In the genomic region with DNA sequence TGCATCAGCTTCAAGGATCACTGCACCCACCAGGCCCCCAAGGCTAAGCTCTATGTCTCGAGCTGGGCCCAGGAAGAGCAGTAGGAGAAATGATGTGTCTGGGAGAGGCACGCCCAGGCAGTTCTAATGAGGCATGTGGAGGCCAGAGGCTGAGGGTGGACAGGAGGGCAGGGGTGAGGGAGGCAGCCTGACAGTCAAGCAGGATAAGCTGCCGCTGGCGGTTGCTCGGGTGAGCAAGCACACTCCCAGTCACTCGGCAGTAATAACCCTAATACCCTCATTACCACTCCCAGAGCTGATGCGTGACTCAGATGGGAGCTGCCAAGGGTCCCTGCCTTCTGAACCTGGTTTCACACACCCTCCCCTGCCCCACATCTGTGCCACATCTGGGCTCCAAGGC, we compare ENCODE assay signal across 13 mouse cellular contexts. TPM values are rescaled to one million over a fixed set of nuclear protein-coding genes. Genes with fewer than 3 reads are reported as not detected.
DNase-seq lines count a peak whose midpoint lies in the region; ATAC-seq lines count a peak whose summit lies in the region.
"Had no signal": no experiment of that assay in that cellular context is flagged by ENCODE, and none has a peak within 500 bp of the region (broad histone marks: within the 10 kb centered on the region; RNA-seq: fewer than 3 reads in every experiment).

No protein-coding gene starts in this region.

- no peaks in the 10 kb centered on the region for H3K9me3 ChIP-seq in forebrain, embryonic 13.5 days (replicated peaks)
- H3K9me3 ChIP-seq in forebrain, embryonic 16.5 days (ENCODE audit: control insufficient read depth, low read length) = no peaks in the 10 kb centered on the region
- no peaks in the 10 kb centered on the region for H3K9me3 ChIP-seq in midbrain, embryonic 11.5 days (ENCODE audit: control insufficient read depth, low read length)
- no peaks in the 10 kb centered on the region for H3K9me3 ChIP-seq in midbrain, embryonic 14.5 days (ENCODE audit: control insufficient read depth, low read length)
- no peaks in the 10 kb centered on the region for H3K9me3 ChIP-seq in limb, embryonic 10.5 days (replicated peaks)
- H3K9me3 ChIP-seq in stomach, embryonic 16.5 days (replicated peaks; ENCODE audit: control insufficient read depth, low read length) = no peaks in the 10 kb centered on the region
- H3K9me3 ChIP-seq: G1E; heart, embryonic 10.5 days had no signal

- WGBS in forebrain, embryonic 13.5 days = 20% methylated on average over 7 of the region's 7 CpGs
- WGBS in forebrain, embryonic 16.5 days = 22% methylated on average over 7 of the region's 7 CpGs
- 12% methylated on average over 7 of the region's 7 CpGs for WGBS in midbrain, embryonic 11.5 days
- 6% methylated on average over 7 of the region's 7 CpGs for WGBS in midbrain, embryonic 14.5 days
- 13% methylated on average over 7 of the region's 7 CpGs for WGBS in limb, embryonic 10.5 days
- 20% methylated on average over 7 of the region's 7 CpGs for WGBS in stomach, embryonic 16.5 days

- 0 out of 2 replicates have a peak, but pooled peaks have one; percentile 13 for ATAC-seq in forebrain, embryonic 13.5 days
- ATAC-seq in forebrain, embryonic 16.5 days = no peak
- ATAC-seq in midbrain, embryonic 11.5 days (ENCODE audit: low FRiP score) = peak; percentile 58; the same call in 1 of the 2 replicates
- ATAC-seq in midbrain, embryonic 14.5 days (ENCODE audit: low FRiP score, low TSS enrichment) = no peak
- 0 out of 2 replicates have a peak, but pooled peaks have one; percentile 25 for ATAC-seq in stomach, embryonic 16.5 days (ENCODE audit: insufficient read depth, low FRiP score)
- no peak for ATAC-seq in megakaryocyte progenitor cell, adult 5-6 weeks (replicated peaks; ENCODE audit: poor library complexity)

- H3K4me2 ChIP-seq in forebrain, embryonic 13.5 days = no peak overlapping the region
- H3K4me2 ChIP-seq in forebrain, embryonic 16.5 days (ENCODE audit: low read length) = no peak overlapping the region
- no peak overlapping the region for H3K4me2 ChIP-seq in midbrain, embryonic 11.5 days
- H3K4me2 ChIP-seq in midbrain, embryonic 14.5 days (ENCODE audit: low read length) = no peak overlapping the region
- no peak overlapping the region for H3K4me2 ChIP-seq in stomach, embryonic 16.5 days (ENCODE audit: low read depth, low read length)
- H3K4me2 ChIP-seq: lung, embryonic 14.5 days had no signal

- H3K4me1 ChIP-seq in forebrain, embryonic 13.5 days = no peaks in the 10 kb centered on the region
- H3K4me1 ChIP-seq in forebrain, embryonic 16.5 days (replicated peaks; ENCODE audit: control insufficient read depth, insufficient read depth, low read length) = no peaks in the 10 kb centered on the region
- peaks cover 12% of the 10 kb centered on the region for H3K4me1 ChIP-seq in midbrain, embryonic 11.5 days (ENCODE audit: control insufficient read depth, insufficient read depth, low read length)
- H3K4me1 ChIP-seq in midbrain, embryonic 14.5 days (ENCODE audit: control insufficient read depth, insufficient read depth, low read length) = no peaks in the 10 kb centered on the region
- H3K4me1 ChIP-seq in limb, embryonic 10.5 days = peaks cover 14% of the 10 kb centered on the region
- H3K4me1 ChIP-seq in stomach, embryonic 16.5 days (ENCODE audit: control insufficient read depth, insufficient read depth, low read length) = no peaks in the 10 kb centered on the region

- peak; percentile 87 for DNase-seq in midbrain, embryonic 11.5 days (ENCODE audit: low spot score, missing footprints)
- DNase-seq in midbrain, embryonic 14.5 days = no peak
- DNase-seq in limb, embryonic 10.5 days (ENCODE audit: low spot score) = peak; percentile 47
- DNase-seq in spleen, adult 12 weeks (ENCODE audit: low spot score) = no peak
- DNase-seq: cerebellum, postnatal 10 days; lung, embryonic 14.5 days had no signal

- no peak overlapping the region for H3K9ac ChIP-seq in forebrain, embryonic 13.5 days
- H3K9ac ChIP-seq in forebrain, embryonic 16.5 days (replicated peaks; ENCODE audit: low read depth, low read length) = no peak overlapping the region
- H3K9ac ChIP-seq in midbrain, embryonic 11.5 days (ENCODE audit: low read length) = no peak overlapping the region
- H3K9ac ChIP-seq in midbrain, embryonic 14.5 days (replicated peaks; ENCODE audit: low read length) = no peak overlapping the region
- H3K9ac ChIP-seq in stomach, embryonic 16.5 days (ENCODE audit: low read length) = no peak overlapping the region
- H3K9ac ChIP-seq: lung, embryonic 14.5 days had no signal

- H3K27ac ChIP-seq in forebrain, embryonic 13.5 days = no peak overlapping the region
- no peak overlapping the region for H3K27ac ChIP-seq in forebrain, embryonic 16.5 days (ENCODE audit: low read length)
- no peak overlapping the region for H3K27ac ChIP-seq in midbrain, embryonic 11.5 days (ENCODE audit: low read depth, low read length)
- H3K27ac ChIP-seq in midbrain, embryonic 14.5 days (replicated peaks; ENCODE audit: low read depth, low read length) = no peak overlapping the region
- no peak overlapping the region for H3K27ac ChIP-seq in limb, embryonic 10.5 days
- H3K27ac ChIP-seq in stomach, embryonic 16.5 days (ENCODE audit: low read length) = no peak overlapping the region
- H3K27ac ChIP-seq: heart, embryonic 10.5 days had no signal

- 0 out of 2 replicates have a peak, but pooled peaks cover 3% of the 10 kb centered on the region for H3K27me3 ChIP-seq in forebrain, embryonic 13.5 days
- H3K27me3 ChIP-seq in forebrain, embryonic 16.5 days (replicated peaks; ENCODE audit: control insufficient read depth, insufficient read depth, low read length) = no peaks in the 10 kb centered on the region
- no peaks in the 10 kb centered on the region; the same call in 1 of the 2 replicates for H3K27me3 ChIP-seq in midbrain, embryonic 11.5 days (ENCODE audit: control insufficient read depth, insufficient read depth, low read length)
- H3K27me3 ChIP-seq in midbrain, embryonic 14.5 days (ENCODE audit: control insufficient read depth, insufficient read depth, low read length) = no peaks in the 10 kb centered on the region
- H3K27me3 ChIP-seq in limb, embryonic 10.5 days (ENCODE audit: low read depth, poor library complexity, severe bottlenecking) = peaks cover 12% of the 10 kb centered on the region; the same call in 1 of the 2 replicates
- no peaks in the 10 kb centered on the region for H3K27me3 ChIP-seq in stomach, embryonic 16.5 days (ENCODE audit: control insufficient read depth, insufficient read depth, low read length)

- H3K36me3 ChIP-seq in forebrain, embryonic 13.5 days (ENCODE audit: poor library complexity, severe bottlenecking) = no peaks in the 10 kb centered on the region
- no peaks in the 10 kb centered on the region for H3K36me3 ChIP-seq in forebrain, embryonic 16.5 days (ENCODE audit: control insufficient read depth, insufficient read depth)
- H3K36me3 ChIP-seq in midbrain, embryonic 11.5 days (ENCODE audit: control insufficient read depth, insufficient read depth, low read length) = no peaks in the 10 kb centered on the region
- no peaks in the 10 kb centered on the region for H3K36me3 ChIP-seq in midbrain, embryonic 14.5 days (ENCODE audit: control insufficient read depth, insufficient read depth, low read length)
- no peaks in the 10 kb centered on the region for H3K36me3 ChIP-seq in limb, embryonic 10.5 days
- H3K36me3 ChIP-seq in stomach, embryonic 16.5 days (ENCODE audit: control insufficient read depth, insufficient read depth, low read length) = no peaks in the 10 kb centered on the region
- H3K36me3 ChIP-seq: G1E; heart, embryonic 10.5 days had no signal

- H3K4me3 ChIP-seq in forebrain, embryonic 13.5 days = no peak overlapping the region
- H3K4me3 ChIP-seq in forebrain, embryonic 16.5 days (replicated peaks; ENCODE audit: low read length) = no peak overlapping the region
- H3K4me3 ChIP-seq in midbrain, embryonic 11.5 days (ENCODE audit: low read depth, low read length) = no peak overlapping the region
- H3K4me3 ChIP-seq in midbrain, embryonic 14.5 days (replicated peaks; ENCODE audit: low read depth, low read length) = no peak overlapping the region
- H3K4me3 ChIP-seq in limb, embryonic 10.5 days = no peak overlapping the region
- H3K4me3 ChIP-seq in stomach, embryonic 16.5 days (replicated peaks; ENCODE audit: low read length) = no peak overlapping the region
- H3K4me3 ChIP-seq: heart, embryonic 10.5 days had no signal

RNA-seq across cellular contexts. Expression of a gene that starts 25.0 kb away (rescaled TPM):
- polyA plus RNA-seq in forebrain, embryonic 13.5 days (2015; fragmentation: Nextera tagmentation; extraction: Ambion mirVana) = 4.4 and 5.0 TPM in 2 replicates
- polyA plus RNA-seq in forebrain, embryonic 16.5 days (2015; fragmentation: Nextera tagmentation; extraction: Ambion mirVana) = 6.9 and 9.7 TPM in 2 replicates
- polyA plus RNA-seq in midbrain, embryonic 11.5 days (2014; fragmentation: Nextera tagmentation; extraction: Ambion mirVana) = 3.0 and 3.9 TPM in 2 replicates
- polyA plus RNA-seq in midbrain, embryonic 14.5 days (2014; fragmentation: Nextera tagmentation; extraction: Ambion mirVana) = 10.1 and 15.4 TPM in 2 replicates
- 0.33 and 0.41 TPM in 2 replicates for polyA plus RNA-seq in limb, embryonic 10.5 days (2016; fragmentation: Nextera tagmentation; extraction: Ambion mirVana)
- 0.84 TPM in 2 replicates for polyA plus RNA-seq in stomach, embryonic 16.5 days (2015; fragmentation: Nextera tagmentation; extraction: Ambion mirVana)
- not detected in 2 replicates for total RNA-seq in megakaryocyte progenitor cell, adult 5-6 weeks (2015)
- not detected in 2 replicates for total RNA-seq in megakaryocyte progenitor cell, adult 5-6 weeks (2017)
- total RNA-seq: hematopoietic stem cell, adult 5-6 weeks had no signal
- polyA plus RNA-seq: G1E had no signal

RNA-seq across cellular contexts. Expression of a gene that starts 59.2 kb away (rescaled TPM):
- polyA plus RNA-seq in forebrain, embryonic 13.5 days (2015; fragmentation: Nextera tagmentation; extraction: Ambion mirVana) = 3.2 TPM in 2 replicates
- polyA plus RNA-seq in forebrain, embryonic 16.5 days (2015; fragmentation: Nextera tagmentation; extraction: Ambion mirVana) = 8.1 and 8.4 TPM in 2 replicates
- 1.2 and 1.3 TPM in 2 replicates for polyA plus RNA-seq in midbrain, embryonic 11.5 days (2014; fragmentation: Nextera tagmentation; extraction: Ambion mirVana)
- polyA plus RNA-seq in midbrain, embryonic 14.5 days (2014; fragmentation: Nextera tagmentation; extraction: Ambion mirVana) = 9.4 and 9.8 TPM in 2 replicates
- 1.8 and 2.2 TPM in 2 replicates for polyA plus RNA-seq in limb, embryonic 10.5 days (2016; fragmentation: Nextera tagmentation; extraction: Ambion mirVana)
- 2.9 and 3.4 TPM in 2 replicates for polyA plus RNA-seq in stomach, embryonic 16.5 days (2015; fragmentation: Nextera tagmentation; extraction: Ambion mirVana)
- total RNA-seq in megakaryocyte progenitor cell, adult 5-6 weeks (2015) = 0.02 TPM in 1 of 2 replicates, not detected in the other
- 0.17 and 1.4 TPM in 2 replicates for total RNA-seq in megakaryocyte progenitor cell, adult 5-6 weeks (2017)
- total RNA-seq: hematopoietic stem cell, adult 5-6 weeks had no signal
- polyA plus RNA-seq: G1E had no signal

Comparison
In these comparisons a context has a peak if more than half of its experiments do, and no peak if none do; other contexts are left out.
1. ATAC-seq: peak in forebrain, embryonic 13.5 days (single experiment), midbrain, embryonic 11.5 days (single experiment) and stomach, embryonic 16.5 days (single experiment); none in forebrain, embryonic 16.5 days (single experiment), midbrain, embryonic 14.5 days (single experiment) and megakaryocyte progenitor cell, adult 5-6 weeks (single experiment).
2. DNase-seq: peak in midbrain, embryonic 11.5 days (single experiment) and limb, embryonic 10.5 days (single experiment); none in midbrain, embryonic 14.5 days (single experiment) and spleen, adult 12 weeks (single experiment).